Mouse (Mus musculus): ENCODE data around the gene Sp140.
A peak's percentile ranks its signal among the peaks of the same experiment; 100 is the strongest.
"Not testable (repeated sequence)": the region's sequence is repeated elsewhere in the genome, so short reads cannot be mapped to it uniquely, and the experiment has no call there.

Sp140 gene

DNA sequence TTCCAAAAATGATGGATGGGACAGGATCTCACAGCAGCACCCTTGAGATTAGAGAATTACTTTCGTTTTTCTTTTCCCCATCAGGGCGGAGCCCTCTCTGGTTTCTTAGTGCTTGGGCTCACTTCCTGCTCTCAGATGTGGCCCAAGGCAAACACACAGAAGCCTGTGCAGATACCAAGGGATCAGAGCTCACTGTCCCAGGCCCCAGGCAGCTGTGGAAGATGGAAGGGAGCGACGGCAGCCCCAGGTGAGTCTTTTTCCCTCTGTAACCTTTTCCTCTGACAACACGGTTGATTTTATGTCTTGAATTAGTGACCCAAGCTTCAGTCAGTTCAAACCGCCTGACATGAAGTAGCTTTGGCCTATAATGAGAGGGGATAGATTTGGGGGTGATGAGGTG, 49.7 kb downstream of the Sp140 start, which contains the start of gene Sp100:
Gene Sp100, plus strand, starts transcription at position 108 of the 400 bp plus-strand sequence.
- peak; percentile 45 to 49 for DNase-seq

DNA sequence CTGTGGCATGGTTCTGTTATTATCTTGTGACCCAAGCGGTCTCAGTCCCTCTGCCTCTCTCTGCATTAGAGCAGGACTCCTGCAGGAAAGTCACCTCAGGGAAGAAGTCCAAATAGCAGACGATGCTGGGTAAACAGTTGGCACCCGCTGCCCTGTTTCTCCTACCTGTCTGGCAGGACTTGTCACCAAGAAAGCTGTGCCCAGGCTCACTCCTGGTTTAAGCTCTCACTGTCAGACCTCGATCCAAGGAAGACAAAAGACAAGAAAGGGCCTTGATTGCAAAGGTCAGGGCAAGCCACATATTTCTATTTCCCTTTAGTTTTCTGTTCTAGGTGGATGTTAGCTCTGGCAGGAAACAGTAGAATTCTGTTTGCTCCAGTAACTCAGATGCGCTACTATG, 50.3 kb downstream of the Sp140 start:
- DNase-seq, result not testable (repeated sequence)

DNA sequence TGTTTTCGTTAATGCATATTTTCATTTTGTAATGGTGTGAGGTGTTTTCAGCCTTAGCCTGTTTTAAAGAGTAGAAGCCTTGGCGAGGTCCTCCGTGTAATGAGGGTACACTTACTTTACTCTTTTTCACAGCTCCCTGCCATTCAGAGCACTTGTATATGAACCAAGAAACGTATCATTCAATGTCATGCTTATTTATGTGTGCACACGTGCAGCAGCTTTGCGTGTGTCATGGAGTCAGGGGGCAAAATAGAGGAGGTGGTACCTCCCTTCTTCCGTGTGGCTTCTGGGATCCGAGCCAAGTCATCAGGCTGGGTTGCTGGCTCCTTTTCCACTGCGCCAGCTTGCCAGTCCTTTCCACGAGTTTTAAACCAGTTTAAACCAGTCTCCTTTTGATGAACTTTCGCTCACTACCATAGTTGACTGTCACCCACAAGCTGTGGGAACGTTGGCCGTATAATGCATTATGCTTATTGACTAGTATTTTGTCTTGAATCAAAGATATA, 51.6 kb downstream of the Sp140 start:
- DNase-seq, result peak in 1 of 2 experiments; percentile 19

DNA sequence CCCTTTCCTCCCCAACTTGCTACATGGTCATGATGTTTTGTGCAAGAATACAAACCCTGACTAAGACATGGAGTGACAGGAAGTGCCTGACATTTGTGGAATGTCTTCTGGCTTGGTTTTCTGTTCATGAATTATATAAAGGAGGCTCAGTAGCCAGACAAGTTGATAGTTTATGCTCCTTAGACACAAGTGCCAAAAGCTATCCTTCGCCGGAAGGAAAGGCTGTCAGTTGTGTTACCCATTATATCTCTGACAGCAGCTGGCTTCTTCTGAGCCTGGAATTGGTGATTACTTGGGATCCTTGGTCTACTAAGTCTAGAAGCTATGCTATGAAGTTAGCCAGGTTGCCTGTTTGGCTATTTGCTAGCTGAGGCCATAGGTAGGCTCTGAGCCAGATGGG, 57.0 kb downstream of the Sp140 start:
- not testable (repeated sequence) for DNase-seq

DNA sequence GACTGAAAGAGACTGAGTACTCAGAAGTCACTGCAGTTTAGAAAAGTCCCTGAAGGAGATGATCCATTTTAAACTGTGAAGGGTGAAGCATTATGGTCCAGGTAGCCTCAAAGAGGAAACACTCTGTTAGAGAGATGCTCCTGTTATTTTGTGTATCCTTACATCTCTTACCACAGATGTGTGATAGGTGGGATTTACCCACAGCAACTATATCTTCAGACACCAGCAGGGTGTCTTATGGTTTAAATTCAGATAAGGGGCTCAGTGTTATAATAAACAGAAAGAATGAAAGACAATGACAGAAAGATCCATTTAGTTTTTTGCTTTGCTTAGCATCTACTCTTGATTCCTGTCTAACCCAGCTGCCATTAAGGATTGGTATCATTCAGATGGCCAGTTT, 64.1 kb downstream of the Sp140 start:
- DNase-seq, result no peak

DNA sequence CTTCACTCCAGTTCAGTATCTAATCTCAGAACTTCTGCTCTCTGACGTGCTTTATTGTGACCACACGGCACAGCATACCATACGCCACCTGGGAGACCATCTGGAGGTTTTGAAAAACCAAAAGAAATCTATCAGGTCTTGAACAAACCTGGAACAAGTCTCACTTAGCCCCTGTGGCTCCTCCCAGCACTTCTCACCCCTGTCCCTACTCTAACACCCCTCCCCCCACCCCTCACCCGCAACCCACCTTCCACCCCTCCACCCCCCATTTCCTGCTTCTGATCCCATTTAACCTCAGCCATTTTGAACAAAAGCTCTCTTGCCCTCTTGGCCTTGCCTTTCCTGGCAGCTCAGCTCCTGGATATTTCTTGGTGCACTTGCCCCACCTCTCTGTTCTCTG, 80.0 kb downstream of the Sp140 start:
- no peak for DNase-seq

DNA sequence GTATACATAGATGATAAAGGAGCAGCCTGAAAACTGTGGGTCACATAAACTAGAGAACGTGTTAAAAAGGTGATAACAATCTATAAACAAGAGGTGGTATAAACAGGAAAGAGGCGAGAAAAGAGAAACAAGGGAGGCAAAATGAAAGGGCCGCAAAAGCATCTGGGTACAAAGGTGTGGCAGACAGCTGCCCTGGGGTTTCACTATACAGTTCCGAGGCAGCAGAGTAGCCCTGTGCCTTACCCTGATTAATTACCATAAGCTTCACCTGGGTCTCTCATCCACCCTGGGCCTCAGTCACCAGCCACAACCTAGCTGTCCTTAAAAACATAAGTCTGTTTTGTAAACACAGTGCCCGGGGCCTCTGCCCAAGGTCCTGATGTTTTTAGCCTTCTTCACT, 86.5 kb downstream of the Sp140 start:
- no peak for DNase-seq

DNA sequence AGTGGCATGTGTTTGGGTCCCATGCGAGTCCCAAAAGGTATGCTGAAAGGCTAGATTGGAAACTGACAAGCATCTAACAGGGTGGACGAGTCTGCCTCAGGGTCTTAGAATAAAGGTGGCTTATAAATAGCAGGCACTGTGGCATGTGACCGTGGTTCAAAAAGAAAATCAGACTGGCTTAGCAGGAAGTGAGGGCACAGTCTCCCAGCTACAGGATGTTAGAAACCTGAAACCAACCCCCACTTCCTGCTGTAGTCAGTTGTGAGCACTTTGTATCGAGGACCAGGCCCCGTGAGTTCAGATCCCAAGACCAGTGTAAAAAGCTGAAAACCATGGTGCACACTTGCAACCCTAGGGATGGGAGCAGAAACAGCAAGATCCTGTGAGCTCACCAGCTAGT, 87.2 kb downstream of the Sp140 start:
- DNase-seq, result peak; percentile 34 to 40

DNA sequence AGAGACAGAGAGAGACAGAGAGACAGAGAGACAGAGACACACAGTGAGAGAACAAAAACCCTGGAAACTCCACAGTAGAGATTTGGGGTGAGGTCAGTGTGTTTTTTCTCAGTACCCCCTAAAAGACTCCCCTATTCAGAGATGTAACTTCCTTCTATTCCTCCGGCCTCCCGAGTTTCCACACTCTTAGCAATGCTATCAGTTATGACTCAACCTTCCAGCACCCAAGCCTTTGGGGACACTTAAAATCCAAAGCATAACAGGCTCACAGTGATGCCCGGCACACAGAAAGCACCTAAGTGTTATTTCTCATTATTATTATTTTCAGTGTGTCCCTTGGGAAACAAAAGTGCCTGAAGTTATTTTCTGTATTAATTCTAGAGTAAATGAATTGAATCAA, 90.4 kb downstream of the Sp140 start:
- DNase-seq, result no peak

DNA sequence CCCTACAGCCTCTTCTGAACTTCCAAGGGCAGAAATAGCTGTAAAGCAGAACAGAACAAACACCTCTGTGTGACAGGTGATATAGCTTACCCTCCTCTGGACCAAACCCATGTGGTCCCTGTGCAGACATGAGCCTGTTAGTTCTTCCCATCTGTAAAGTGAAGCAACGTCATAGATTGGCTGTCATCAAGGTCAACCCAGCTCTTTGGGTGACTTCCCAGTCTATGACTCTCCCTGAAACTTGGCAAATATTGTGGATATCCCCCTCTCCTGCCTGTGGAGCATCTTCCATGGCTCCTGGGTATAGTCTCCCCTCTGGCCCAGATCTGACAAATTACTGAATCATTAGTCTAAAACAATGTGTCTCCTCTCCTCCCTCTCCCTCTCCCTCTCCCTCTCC, 92.1 kb downstream of the Sp140 start:
- DNase-seq, result no peak

DNA sequence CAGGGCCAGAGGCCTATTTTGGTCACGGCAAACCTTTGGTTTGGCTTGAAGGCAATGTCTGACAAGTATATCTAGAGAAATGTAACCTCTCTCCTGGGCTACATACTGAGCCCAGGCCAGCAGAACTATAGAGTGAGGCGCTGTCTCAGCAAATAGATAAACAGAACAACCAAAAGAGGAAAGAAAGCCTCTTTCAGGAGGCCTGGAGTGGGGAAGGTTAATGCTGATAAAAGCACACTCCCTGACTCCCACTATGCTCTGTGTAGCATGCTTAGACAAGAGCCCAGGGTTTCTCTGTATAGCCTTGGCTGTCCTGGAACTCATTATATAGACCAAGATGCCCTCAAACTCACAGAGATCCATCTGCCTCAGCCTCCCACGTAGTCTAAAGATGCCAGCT, 93.1 kb downstream of the Sp140 start:
- DNase-seq, result no peak

All from spleen, adult 18-20 months (tissue).